Mouse (Mus musculus) cerebellum, adult (tissue): ENCODE results near the gene Ubash3b.

Experiments used
- ATAC-seq: cut with Nextera tagmentation; 2 replicates; pipeline ENCODE4 v1.9.2; 2017; ENCODE audit warnings: mild to moderate bottlenecking, moderate library complexity, mixed read lengths; ENCODE audit not compliant: insufficient number of reproducible peaks, low FRiP score, low TSS enrichment

Gene Ubash3b

GRCm38 (mm10) chr9:41138987-41139808 lies 22.3 kb downstream of the Ubash3b start:
- ATAC-seq, result no peak

GRCm38 (mm10) chr9:41136691-41137467 lies 24.6 kb downstream of the Ubash3b start:
- ATAC-seq, result no peak

DNA sequence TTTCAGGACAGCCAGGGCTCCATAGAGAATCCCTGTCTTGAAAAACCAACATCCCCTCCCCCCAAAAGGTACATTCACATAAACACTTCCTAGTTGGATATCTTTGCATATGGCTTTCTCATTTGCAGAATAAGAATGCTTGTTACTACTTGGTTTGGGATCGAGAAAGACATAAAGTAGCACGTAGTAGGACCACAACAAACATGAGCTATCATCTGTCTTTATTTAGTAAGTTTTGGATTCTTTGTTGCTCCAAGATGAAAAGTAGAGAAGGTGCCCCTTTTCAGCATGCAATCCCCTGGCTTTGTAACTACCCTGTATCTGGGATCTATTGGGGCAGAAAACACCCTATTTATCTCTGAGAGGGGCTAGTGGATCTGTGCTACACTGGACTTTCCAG lies 25.2 kb downstream of the Ubash3b start:
- no peak for ATAC-seq

DNA sequence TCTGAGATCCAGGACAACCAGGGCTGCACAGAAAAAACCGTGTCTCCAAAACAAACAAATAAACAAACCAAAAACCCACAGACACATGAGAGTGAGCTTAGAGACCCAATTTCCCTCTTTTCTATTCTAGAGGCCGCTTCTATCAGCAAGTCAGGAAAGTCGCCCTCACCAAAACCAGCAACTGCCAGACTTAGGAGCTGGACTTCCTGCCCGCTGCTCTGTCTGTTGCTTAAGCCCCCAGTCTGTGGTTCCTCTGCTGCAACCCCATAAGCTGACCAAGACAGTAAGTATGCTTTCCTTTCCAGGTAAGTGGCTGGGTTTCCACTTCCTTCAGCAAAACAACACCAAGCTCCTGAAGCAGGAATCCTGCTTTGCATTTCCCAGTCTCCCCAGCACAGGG lies 26.6 kb downstream of the Ubash3b start:
- ATAC-seq, result no peak

DNA sequence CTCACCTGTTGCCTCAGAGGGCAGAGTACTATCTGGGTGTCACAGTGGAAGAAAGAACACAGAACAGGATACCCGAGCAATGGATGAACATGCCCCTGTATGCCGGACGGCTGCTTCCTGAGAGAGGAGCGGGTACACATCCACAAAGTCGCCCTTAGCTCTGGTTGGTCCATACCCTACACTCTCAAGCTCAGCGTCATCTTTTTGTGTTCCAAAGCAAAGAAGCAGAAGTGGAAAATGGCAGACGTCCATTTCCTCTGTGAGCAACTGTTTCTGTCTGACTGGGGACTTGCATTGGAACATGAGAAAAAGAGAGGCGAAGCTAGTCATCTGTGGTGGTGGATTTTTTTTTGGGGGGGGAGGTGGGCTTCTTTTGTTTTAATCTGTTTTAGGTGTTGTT lies 30.9 kb downstream of the Ubash3b start:
- ATAC-seq, result no peak

DNA sequence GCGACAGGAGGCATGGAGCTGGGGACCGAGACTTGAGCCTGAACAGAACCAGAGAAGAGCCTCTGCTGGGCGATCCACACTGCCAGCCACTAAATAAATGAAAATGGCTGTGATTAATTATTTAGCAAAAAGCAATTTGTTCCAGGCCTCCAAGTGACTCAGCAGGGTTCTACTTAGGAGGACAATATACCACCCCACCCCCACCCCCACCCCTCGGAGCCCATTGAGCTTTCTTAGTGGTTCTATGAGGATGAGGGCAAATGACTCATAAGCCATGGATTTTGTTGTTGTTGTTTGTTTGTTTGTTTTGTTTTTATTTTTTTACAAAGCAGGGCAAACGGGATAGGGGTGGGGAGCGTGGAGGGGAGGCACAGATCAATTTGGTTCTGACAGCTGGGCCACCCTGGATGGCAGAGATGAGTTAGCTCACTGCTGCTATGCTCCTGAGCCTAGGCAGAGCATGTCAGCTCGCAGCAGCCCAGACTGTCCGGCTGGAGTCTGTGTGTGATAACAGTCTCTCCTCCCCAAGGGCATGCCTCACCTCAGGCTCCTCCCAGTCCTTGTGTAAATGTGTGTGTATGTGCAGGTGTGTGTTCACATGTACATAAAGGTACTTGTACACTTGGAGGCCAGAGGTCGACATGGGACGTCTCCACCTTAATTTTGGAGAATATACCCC lies 31.6 kb downstream of the Ubash3b start:
- no peak for ATAC-seq

GRCm38 (mm10) chr9:41129273-41129672 lies 32.2 kb downstream of the Ubash3b start:
- no peak for ATAC-seq

DNA sequence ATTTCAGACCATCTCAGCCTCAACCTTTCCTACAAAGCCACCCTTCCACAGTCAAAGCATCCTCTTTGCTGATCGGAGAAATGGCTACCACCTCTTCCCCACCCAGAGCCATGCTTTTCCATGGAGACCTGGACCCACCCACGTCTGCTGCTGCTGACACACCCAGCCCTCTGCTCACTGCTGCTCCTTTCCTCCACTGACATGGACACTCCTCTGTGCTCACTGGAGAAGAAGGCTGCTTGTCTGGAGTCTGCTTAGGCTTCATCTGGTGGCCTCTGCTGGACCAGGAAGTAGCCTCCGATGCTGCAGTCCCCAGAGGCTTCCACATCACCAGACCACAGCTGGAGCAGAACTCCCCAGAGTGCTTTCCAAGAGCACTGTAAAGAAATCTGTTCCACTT lies 34.8 kb downstream of the Ubash3b start:
- ATAC-seq, result no peak

DNA sequence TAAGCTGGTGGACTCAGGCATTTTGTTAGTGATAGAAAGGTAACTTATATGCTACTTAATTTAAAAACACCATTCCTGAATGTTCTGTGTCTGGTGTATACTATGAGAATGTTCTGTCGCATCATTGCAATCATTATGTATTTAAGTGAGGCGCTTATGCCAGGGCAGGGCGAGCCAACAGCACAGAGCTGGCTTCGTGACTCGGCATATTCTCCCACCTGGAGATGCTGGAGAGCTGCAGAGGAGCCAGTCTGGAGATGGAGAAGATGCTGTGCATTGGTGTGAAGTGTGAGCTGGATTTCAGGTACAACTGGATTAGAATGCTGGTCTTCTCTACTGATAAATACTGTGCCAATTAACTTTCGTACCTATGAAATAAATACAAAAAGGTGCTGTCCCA lies 37.2 kb downstream of the Ubash3b start:
- no peak for ATAC-seq

GRCm38 (mm10) chr9:41122390-41123110 lies 38.9 kb downstream of the Ubash3b start:
- no peak for ATAC-seq

GRCm38 (mm10) chr9:41121701-41122354 lies 39.7 kb downstream of the Ubash3b start:
- no peak for ATAC-seq

- ATAC-seq, result no peak
Observed at GRCm38 (mm10) chr9:41119958-41120357, 41.5 kb downstream of the Ubash3b start.

DNA sequence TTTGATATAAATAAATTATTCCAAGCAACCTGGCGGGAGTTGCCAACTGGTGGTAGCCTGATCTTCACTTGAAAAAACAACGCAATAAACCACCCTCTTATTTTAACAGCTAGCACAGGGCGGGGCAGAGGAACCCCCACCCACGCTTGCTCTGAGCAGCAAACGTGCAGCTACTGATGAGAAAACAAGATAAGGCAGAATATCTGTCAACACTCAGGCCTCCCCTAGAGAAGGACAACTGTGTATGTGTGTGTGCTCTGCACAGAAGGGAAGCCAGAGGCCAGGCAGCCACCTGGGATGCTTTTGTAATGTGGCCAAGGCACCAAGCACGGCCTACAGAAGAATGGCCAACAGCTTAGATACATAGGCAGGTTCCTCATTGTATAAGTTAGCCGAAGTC lies 43.4 kb downstream of the Ubash3b start:
- ATAC-seq, result no peak

DNA sequence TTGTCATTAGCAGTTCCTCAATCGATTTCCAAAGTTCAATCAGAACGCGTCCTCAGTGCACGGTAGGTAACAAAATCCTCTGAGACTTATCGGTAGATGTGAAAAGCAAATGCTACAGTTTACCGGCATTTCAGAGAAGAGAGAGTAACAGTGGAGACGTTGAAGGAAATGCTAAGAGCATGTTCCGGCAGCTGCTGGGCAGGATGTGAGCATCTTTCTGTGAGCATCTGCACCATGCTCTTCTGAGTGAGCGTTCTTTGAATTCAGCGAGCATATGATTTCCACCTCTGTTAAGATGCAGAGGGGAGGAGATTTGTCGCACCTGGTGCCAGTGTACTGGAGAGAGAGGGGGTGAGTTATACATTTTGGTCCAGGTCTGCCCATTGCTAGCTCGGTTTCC lies 45.4 kb downstream of the Ubash3b start:
- ATAC-seq, result no peak

DNA sequence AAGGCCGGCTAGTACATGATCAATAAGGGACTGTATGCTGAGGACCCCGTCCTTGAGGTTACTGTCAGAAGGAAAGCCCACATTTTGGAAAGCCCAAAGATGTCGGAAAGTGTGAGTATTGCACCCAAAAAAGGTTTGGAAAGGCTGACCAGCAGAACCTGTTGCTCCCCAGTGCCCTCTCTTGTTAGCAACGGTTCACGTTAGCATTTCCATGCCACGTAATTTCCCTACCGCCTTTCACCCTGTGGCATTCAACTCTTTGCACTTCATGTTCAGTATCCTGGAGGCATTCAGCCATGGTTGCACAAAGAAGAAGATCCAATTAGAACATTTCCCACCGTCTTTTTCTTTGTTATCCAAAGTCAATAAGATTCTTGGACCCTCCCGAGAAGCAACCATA lies 47.1 kb downstream of the Ubash3b start:
- ATAC-seq, result no peak

DNA sequence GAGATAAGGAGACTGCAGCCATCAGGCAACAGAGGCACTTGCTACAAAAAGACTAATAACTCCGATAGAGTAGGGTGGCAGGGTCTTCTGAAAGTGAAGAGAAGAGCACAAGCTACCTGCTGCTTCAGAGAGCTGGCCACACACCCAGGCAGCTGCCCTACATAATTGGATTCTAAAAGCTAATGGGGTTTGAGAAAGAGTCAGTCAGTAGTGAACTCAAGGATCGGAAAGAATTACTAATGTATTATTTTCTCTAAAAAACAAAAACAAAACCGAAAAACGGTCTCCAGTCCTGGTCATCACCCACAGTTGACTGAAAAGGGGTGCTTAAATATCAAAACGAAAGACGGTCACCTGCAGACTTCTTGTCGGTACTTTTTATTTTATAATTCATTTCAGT lies 51.7 kb downstream of the Ubash3b start:
- no peak for ATAC-seq

DNA sequence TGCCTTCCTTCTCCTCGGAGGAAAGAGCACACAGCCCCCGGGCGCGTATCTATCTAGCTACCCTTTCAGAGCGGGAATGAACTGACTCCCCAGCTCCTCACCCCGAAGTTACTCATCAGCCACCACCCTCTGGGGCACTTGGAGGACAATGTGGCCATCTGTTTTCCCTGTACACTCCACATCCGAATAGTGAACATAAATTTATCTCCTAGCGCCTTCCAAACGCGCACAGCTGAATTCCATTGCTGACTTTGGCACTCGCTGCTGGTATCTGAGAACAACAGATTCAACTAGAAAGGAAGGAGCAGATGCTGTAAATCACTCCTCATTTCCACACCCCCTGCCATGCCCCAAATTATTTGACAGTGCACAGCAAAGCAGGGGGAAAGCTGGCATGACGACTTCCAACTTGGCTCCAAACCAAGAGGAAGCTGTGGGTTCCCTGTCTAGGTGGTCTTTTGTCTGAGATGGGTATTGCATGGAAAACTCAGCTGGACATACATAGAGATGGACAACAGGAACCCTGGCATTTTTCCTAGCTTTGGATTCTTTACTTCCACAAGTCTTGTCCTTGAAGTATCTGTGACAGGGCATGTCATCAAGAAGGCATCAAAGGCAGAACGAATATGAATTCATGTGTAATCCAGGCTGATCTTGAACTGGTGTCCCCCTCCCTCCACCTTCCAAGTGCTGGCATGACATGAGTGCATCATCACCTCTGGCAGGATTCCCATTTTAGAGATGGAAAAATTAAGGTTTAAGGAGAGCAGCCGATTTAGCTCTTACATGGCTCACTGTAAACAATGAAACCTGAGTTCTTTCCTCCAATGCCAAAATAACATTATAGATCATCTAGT lies 52.9 kb downstream of the Ubash3b start:
- peak; percentile 62; the same call in 1 of the 2 replicates for ATAC-seq

DNA sequence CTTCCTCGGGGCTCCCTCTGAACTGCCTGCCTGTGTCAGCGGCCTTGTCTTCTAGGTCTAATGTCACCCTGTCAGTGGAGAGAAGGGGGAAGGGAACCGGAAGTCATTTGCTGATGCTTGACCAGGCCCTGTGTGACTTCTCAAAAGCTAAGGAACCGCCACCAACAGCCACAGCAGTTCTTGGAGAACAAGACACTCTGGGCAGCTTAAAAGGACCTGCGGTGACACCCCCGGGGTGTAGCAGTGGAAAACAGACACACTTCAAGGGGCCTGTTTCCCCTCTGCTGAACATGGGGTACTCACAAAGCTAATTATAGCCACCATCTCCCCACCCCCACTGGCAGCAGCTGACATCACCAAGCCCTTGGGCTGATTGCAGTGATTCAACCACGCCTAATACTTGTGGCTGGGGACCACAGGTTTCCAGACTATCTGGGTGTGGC lies 56.3 kb downstream of the Ubash3b start:
- no peak for ATAC-seq

DNA sequence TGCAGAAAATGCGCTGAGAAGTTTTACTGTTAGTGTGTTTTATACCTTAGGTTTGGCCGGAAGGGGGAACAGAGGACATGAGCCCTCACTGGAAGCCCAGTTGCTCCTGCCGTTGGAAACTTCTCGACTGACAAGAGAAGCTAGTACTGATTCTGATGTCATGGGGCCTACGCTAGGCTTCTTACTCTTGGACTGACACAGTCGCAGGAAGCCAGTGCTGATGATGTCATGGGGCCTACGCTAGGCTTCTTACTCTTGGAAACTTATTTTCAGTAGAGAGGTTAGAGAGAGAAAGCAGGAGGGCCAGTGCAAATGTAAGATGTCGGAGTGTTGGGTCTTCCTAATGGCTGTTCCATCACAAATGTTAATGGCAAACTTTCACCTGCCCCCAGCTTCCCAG lies 57.8 kb downstream of the Ubash3b start:
- no peak for ATAC-seq
